Mouse (Mus musculus) stomach, postnatal 0 days (tissue): ENCODE results near the gene Rptor. TPM values are rescaled to one million over a fixed set of nuclear protein-coding genes. Genes with fewer than 3 reads are reported as not detected.

ENCODE experiments used
- ATAC-seq: fragments of 200-750 bp; cut with Nextera tagmentation; 2 replicates; pipeline ENCODE4 v1.8.0; 2017; ENCODE audit not compliant: low FRiP score, low TSS enrichment
- DNase-seq: peaks from one replicate; pipeline ENCODE4 v3.0.0-alpha.2; 2016; ENCODE audit warnings: low spot score
- H3K27ac ChIP-seq: fragments of 300-500 bp; sonication (generic); replicated peaks from 2 replicates; pipeline ENCODE4 v1.5.1; 2014; ENCODE audit warnings: mild to moderate bottlenecking, control low read depth
- H3K27me3 ChIP-seq: fragments of 300-500 bp; sonication (generic); 2 replicates; pipeline ENCODE4 v1.6.1; 2014; ENCODE audit warnings: low read length; ENCODE audit not compliant: control insufficient read depth, insufficient read depth
- H3K36me3 ChIP-seq: fragments of 300-500 bp; sonication (generic); 2 replicates; pipeline ENCODE4 v1.6.1; 2014; ENCODE audit warnings: low read length, mixed read lengths; ENCODE audit not compliant: control insufficient read depth, insufficient read depth
- H3K4me1 ChIP-seq: fragments of 300-500 bp; sonication (generic); replicated peaks from 2 replicates; pipeline ENCODE4 v1.6.1; 2014; ENCODE audit warnings: antibody characterized with exemption; ENCODE audit not compliant: control insufficient read depth, insufficient read depth
- H3K4me2 ChIP-seq: fragments of 300-500 bp; sonication (generic); replicated peaks from 2 replicates; pipeline ENCODE4 v1.6.1; 2014; ENCODE audit warnings: low read depth, mild to moderate bottlenecking, control low read depth, moderate library complexity
- H3K4me3 ChIP-seq: fragments of 300-500 bp; sonication (generic); 2 replicates; pipeline ENCODE4 v1.5.1; 2014; ENCODE audit warnings: low read depth, low read length, control low read depth
- H3K9ac ChIP-seq: fragments of 300-500 bp; sonication (generic); 2 replicates; pipeline ENCODE4 v1.6.1; 2014; ENCODE audit warnings: mild to moderate bottlenecking, low read length, control low read depth, mixed read lengths
- H3K9me3 ChIP-seq: fragments of 300-500 bp; sonication (generic); 2 replicates; pipeline ENCODE4 v1.6.1; 2016; ENCODE audit warnings: low read length; ENCODE audit not compliant: control insufficient read depth
- CTCF ChIP-seq: IDR thresholded peaks from 2 replicates; pipeline ENCODE4 v1.5.1; 2016; ENCODE audit warnings: antibody characterized with exemption, low read depth, mild to moderate bottlenecking, moderate library complexity
- EP300 ChIP-seq: optimal IDR thresholded peaks from 2 replicates; pipeline ENCODE3; 2016; ENCODE audit warnings: antibody characterized with exemption
- WGBS: fragments of 180-500 bp; shearing (Covaris S2); extraction: QIAGEN DNeasy Blood & Tissue Kit; methylation state at CpG from one replicate; pipeline ENCODE4 v1.1.7; 2014; 5-methylcytosine and 5-hydroxymethylcytosine counted together
- polyA plus RNA-seq: library from polyadenylated mRNA; unstranded; fragments of >200 nt; fragmentation: Nextera tagmentation; extraction: Ambion mirVana; gene quantifications from 2 replicates; pipeline ENCODE4 v1.2.1, GENCODE M21; 2015

Gene Rptor
- polyA plus RNA-seq, 1 experiment from 2014 or later, result 3.7 TPM

- TF ChIP-seq EP300, result no peak
- no peak for TF ChIP-seq CTCF
- Histone ChIP-seq H3K27ac (no peak overlapping the region), H3K4me2 (no peak overlapping the region), H3K36me3 (peaks cover 4% of the 10 kb centered on the region; the same call in 1 of the 2 replicates), H3K27me3 (no peaks in the 10 kb centered on the region), H3K4me3 (no peak overlapping the region), H3K9me3 (no peaks in the 10 kb centered on the region), H3K9ac (no peak overlapping the region), H3K4me1 (no peaks in the 10 kb centered on the region)
- ATAC-seq (no peak), DNase-seq (no peak)
- WGBS, result 72% methylated on average over 7 of the region's 7 CpGs
These were observed 200.2 kb downstream of the Rptor start for GRCm38 (mm10) chr11:119802947-119803346.

GRCm38 (mm10) chr11:119804392-119804791 is 201.7 kb downstream of the Rptor start:
- H3K4me1 ChIP-seq, result no peaks in the 10 kb centered on the region
- DNase-seq, result no peak
- 88% methylated on average over 3 of the region's 3 CpGs for WGBS
- H3K4me3 ChIP-seq, result no peak overlapping the region
- H3K9me3 ChIP-seq, result no peaks in the 10 kb centered on the region
- no peak for ATAC-seq
- H3K27ac ChIP-seq, result no peak overlapping the region
- peaks cover 3% of the 10 kb centered on the region; the same call in 1 of the 2 replicates for H3K36me3 ChIP-seq
- H3K27me3 ChIP-seq, result no peaks in the 10 kb centered on the region
- TF ChIP-seq EP300 (no peak), CTCF (no peak)
- no peak overlapping the region for H3K9ac ChIP-seq
- H3K4me2 ChIP-seq, result no peak overlapping the region

GRCm38 (mm10) chr11:119805112-119805750 is 202.5 kb downstream of the Rptor start:
- 64% methylated on average over 10 of the region's 10 CpGs for WGBS
- no peaks in the 10 kb centered on the region for H3K27me3 ChIP-seq
- peak overlapping the region; percentile 24; the same call in 1 of the 2 replicates for H3K27ac ChIP-seq
- DNase-seq, result no peak
- no peaks in the 10 kb centered on the region for H3K4me1 ChIP-seq
- H3K9ac ChIP-seq, result no peak overlapping the region
- H3K36me3 ChIP-seq, result no peaks in the 10 kb centered on the region; the same call in 1 of the 2 replicates
- H3K4me3 ChIP-seq, result no peak overlapping the region
- no peak overlapping the region for H3K4me2 ChIP-seq
- H3K9me3 ChIP-seq, result no peaks in the 10 kb centered on the region
- peak; percentile 58; the same call in 1 of the 2 replicates for ATAC-seq
- TF ChIP-seq EP300 (no peak), CTCF (no peak)

GRCm38 (mm10) chr11:119806539-119806938 is 203.8 kb downstream of the Rptor start:
- H3K27me3 ChIP-seq, result no peaks in the 10 kb centered on the region
- no peak for TF ChIP-seq CTCF
- no peak for TF ChIP-seq EP300
- no peaks in the 10 kb centered on the region for H3K4me1 ChIP-seq
- DNase-seq (no peak), ATAC-seq (no peak)
- H3K9me3 ChIP-seq, result no peaks in the 10 kb centered on the region
- WGBS, result 76% methylated on average over 8 of the region's 8 CpGs
- no peak overlapping the region for H3K9ac ChIP-seq
- H3K4me2 ChIP-seq, result no peak overlapping the region
- H3K4me3 ChIP-seq, result no peak overlapping the region
- no peaks in the 10 kb centered on the region; the same call in 1 of the 2 replicates for H3K36me3 ChIP-seq
- H3K27ac ChIP-seq, result no peak overlapping the region

- Histone ChIP-seq H3K4me2 (no peak overlapping the region), H3K4me1 (no peaks in the 10 kb centered on the region), H3K36me3 (no peaks in the 10 kb centered on the region; the same call in 1 of the 2 replicates), H3K27ac (no peak overlapping the region), H3K9me3 (no peaks in the 10 kb centered on the region), H3K4me3 (no peak overlapping the region), H3K9ac (no peak overlapping the region), H3K27me3 (no peaks in the 10 kb centered on the region)
- TF ChIP-seq CTCF (no peak), EP300 (no peak)
- DNase-seq, result no peak
- 62% methylated on average over 7 of the region's 7 CpGs for WGBS
- ATAC-seq, result no peak
These were observed 204.8 kb downstream of the Rptor start for GRCm38 (mm10) chr11:119807431-119808031.
